Mouse (Mus musculus): ENCODE data around the gene Cers2.

The Cers2 gene

DNA sequence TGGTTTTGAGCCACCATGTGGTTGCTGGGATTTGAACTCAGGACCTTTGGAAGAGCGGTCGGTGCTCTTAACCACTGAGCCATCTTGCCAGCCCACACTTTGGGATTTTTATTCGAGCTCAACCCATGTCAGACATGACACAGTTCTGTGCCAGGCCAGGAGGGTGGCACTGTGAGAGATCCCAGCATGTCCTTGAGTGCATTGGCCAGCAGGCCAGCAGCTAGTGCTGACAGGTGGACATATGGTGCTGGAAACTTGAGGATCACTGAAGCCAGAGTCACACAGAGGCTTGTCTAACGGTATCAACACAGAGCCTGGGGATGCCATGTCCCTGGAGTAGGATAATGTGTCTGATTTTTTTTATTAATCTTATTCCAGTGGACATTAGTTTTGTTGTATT is 25.2 kb upstream of the Cers2 start:
- no peak for DNase-seq (ENCODE audit: low spot score in 2 of 2)

DNA sequence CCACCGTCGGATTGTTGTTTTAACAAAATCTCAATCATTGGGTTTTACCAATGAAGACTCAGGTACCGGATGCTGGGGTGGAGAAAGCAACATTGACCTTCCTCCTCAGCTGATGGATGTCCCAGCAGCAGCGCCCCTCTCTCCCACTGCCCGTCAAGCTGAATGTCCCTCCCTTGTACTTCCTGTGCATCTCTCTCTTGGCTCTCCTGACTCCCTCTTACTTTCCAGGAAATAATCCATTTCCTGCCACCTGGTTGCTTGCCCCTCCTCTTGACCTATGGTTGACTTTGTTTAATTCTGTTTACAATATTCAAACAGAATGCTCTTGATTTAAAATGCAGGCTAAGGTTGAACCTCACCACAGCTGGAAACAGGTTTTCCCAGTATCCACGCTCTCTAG is 24.4 kb upstream of the Cers2 start:
- no peak for DNase-seq (ENCODE audit: low spot score in 2 of 2)

- DNase-seq (ENCODE audit: low spot score in 2 of 2) = no peak
Measured at GRCm38 (mm10) chr3:95291041-95291440, 23.6 kb upstream of the Cers2 start.

- no peak for DNase-seq (ENCODE audit: low spot score in 2 of 2)
Measured at GRCm38 (mm10) chr3:95292899-95293298, 21.7 kb upstream of the Cers2 start.

DNA sequence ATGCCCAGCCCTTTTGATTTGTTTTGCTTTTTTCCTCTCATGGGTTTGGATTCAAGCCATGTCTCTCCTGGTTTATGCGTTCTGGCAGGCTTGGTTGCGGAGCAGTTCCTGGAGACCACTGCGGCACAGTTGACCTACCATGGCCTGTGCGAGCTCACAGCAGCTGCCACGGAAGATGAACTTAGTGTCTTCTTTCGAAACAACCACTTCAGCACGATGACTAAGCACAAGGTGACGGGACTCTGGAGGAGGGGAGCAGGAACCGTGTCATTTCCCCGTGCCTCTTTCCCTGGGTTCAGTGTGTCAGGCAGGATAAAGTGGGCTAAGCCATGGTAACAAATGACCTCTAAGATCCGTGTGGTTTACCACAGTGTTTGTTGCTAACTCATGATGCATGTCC is 21.1 kb upstream of the Cers2 start:
- DNase-seq (ENCODE audit: low spot score in 2 of 2) = peak in 1 of 2 experiments; percentile 40

DNA sequence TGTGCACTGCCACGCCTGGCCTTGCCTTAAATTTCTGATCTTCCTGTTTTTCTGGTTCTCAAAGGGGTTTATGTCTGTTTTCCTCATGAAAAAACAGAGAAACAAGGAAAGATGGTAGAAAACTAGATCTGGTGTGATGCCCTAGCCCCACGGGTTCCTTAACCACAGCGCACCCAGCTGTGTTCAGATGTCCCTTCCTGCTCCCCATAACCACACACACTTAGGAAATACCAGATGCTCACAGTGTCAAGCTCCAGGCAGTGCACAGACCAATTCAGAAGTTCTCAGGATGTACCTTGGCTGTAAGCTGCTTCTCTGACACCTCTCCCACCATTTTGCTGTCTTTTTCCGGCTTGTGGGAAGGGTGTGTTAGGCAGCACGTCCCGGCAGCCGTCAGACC is 20.3 kb upstream of the Cers2 start:
- DNase-seq (ENCODE audit: low spot score in 2 of 2) = no peak

GRCm38 (mm10) chr3:95294718-95295117 is 19.9 kb upstream of the Cers2 start:
- no peak for DNase-seq (ENCODE audit: low spot score in 2 of 2)

DNA sequence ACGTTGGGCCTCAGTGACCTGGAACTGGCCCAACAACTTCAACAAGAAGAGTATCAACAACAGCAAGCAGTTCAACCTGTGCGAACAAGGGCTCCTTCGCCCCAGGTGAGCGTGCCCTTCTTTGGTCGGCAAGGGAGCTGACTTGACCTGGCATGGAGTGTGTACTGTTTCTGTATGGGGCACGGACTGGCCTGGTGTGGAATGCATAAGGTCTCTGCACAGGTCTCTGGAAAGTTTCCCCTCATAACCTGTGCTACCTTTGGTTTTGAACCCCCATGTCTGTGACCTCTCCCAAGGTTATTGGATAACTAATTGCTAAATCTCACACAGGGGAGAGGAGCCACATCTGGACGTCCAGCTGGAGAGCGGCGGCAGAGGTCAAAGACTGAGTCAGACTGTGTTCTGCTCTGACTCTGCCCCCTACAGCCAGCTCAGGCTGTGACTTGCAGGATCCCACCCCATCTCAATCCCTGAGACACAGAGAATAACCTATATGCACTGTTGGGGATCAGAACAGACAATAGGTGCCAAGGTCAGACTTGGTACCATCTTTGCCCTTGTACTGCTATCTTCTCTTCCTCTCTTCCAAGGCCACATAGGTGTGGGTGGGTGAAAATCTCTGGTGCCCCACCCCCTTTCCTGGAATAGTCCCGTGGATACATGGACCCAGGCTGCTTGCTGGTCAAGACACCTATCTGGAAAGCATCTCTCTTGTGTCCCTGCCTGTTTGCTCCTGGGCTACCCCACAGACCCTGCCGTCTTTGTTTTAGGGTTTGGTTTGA is 19.1 kb upstream of the Cers2 start:
- DNase-seq (ENCODE audit: low spot score in 2 of 2) = no peak

- no peak for DNase-seq (ENCODE audit: low spot score in 2 of 2)
Measured at GRCm38 (mm10) chr3:95296103-95296469, 18.5 kb upstream of the Cers2 start.

DNA sequence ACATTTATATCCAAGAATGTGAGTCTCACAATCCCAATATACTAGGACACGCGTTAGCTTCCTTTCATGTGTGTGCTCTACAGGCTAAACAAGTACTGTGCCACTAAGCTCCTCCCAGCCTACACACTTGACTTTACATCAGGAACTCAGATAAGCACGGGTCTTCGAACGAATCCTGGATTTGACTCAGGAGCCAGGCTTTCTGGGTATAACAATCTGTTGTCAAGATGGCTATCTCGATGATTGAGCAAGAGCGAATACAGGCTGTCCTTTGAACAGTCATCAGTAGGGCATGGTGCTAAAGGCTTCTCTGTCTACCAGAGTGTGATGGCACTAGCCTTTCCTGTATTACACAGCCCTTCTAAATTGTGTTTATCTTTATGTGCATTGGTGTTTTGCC is 16.6 kb upstream of the Cers2 start:
- no peak for DNase-seq (ENCODE audit: low spot score in 2 of 2)

DNA sequence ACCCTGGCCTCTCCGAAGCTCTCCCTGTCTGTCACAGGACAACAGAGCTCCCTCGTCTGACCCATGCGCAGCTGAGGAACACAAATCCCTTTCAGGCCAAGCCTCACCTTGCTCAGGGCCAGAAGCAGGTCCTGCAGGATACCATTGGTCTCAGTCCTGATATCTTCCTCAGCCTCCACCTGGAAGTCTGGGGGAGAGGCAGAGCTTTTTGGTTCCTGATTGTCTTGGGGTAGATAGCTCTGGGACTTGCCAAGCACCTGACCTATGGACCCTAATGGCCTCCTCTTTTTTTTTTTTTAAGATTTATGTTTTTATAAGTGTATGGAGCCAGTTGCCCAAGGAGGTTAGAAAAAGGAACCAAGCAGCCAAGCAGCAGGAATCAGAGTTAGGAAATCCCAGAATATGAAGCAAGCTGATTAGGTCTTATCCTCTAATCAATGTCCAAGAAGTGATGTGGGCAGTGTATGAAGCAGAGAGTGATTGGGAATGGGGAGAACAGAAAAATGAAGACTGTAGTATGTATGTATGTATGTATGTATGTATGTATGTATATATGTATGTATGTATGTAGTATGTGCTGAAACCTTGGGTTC is 13.3 kb upstream of the Cers2 start:
- DNase-seq (ENCODE audit: low spot score in 2 of 2) = no peak

DNA sequence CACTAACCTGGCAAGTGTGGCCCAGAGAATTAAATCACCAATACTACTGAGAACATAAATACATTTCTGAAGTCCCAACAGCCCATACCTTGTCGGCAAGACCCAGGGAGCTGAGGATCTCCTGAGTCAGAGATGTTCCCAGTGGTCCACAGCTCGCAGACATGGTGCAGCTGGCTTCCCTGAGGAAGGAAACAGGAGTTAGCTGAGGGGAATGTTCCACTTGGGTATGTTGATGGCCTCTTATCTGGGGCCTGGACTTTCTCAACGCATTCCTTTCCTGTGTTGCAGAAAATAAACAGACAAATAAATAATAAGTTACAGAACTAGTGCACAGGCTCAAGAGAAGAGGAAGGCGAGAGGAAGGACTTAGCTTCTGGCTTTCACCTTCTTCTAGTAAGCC is 8.3 kb upstream of the Cers2 start:
- no peak for DNase-seq (ENCODE audit: low spot score in 2 of 2)

GRCm38 (mm10) chr3:95307100-95307499 is 7.5 kb upstream of the Cers2 start, which contains the start of gene Anxa9:
TSS of gene Anxa9 (minus strand) at chr3:95307176.
- no peak for DNase-seq (ENCODE audit: low spot score in 2 of 2)

- no peak for DNase-seq (ENCODE audit: low spot score in 2 of 2)
Measured at GRCm38 (mm10) chr3:95310496-95310895, 4.1 kb upstream of the Cers2 start.

DNA sequence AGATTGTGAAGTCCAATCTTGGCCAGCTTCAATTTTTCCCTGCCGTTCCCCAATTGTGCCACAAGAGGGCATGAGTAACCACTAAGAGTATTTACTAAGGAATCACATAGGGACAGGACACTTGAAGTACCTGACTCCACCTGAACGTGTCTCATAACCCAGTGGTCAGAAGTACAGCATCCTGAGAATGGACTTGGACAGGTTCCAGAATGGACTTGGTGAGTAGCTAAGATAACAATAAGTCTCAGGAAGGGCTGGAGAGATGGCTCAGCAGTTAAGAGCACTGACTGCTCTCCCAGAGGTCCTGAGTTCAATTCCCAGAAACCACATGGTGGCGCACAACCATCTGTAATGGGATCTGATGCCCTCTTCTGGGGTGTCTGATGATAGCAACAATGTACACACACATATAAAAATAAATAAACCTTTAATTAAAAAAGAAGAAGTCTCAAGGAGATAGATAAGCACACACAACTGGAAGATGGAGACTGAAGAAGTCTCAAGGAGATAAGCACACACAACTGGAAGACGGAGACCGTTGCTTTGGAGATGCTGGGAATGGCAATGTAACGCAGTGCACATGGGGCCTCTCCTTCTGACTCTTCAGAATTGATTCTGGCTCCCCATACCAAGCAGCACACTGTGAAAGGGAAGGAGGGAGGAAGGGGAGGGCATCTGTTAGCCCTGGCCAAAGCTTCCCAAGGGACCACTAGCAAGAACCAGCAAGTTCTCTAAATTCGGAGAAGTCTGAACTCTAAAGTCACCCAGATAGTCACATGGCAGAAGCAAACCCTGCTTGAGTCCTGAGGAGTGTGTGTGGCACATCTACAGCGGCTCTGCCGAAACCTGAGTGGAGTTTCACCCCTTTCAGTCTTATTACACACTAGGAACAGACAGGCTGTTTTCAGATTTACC is 3.4 kb upstream of the Cers2 start:
- DNase-seq (ENCODE audit: low spot score in 2 of 2) = peak; percentile 43 to 66

DNA sequence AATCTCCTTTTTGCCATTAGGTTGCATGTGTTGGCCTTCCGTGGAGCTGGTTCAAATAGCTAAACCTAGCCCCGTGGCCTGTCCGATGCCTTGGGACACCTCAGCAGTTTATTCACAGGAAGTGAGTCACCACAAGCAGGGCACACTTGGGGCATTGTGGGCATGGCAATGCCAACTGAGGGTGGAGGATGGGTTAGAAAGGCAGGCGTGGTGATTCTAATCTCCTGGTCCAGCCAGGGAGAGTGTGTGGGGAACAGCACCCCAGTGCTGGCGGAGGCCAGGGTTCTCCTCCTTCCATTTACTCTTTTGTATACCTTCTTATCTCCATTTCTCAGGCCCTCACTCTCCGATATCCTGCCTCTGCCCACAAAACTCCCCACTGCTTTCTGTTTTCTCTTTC is 2.0 kb upstream of the Cers2 start:
- peak; percentile 57 to 68 for DNase-seq (ENCODE audit: low spot score in 2 of 2)

- DNase-seq (ENCODE audit: low spot score in 2 of 2) = no peak
Measured at GRCm38 (mm10) chr3:95313476-95313875, 1.1 kb upstream of the Cers2 start.

- DNase-seq (ENCODE audit: low spot score in 2 of 2) = no peak
Measured at GRCm38 (mm10) chr3:95314075-95314474, 516 bp upstream of the Cers2 start.

DNA sequence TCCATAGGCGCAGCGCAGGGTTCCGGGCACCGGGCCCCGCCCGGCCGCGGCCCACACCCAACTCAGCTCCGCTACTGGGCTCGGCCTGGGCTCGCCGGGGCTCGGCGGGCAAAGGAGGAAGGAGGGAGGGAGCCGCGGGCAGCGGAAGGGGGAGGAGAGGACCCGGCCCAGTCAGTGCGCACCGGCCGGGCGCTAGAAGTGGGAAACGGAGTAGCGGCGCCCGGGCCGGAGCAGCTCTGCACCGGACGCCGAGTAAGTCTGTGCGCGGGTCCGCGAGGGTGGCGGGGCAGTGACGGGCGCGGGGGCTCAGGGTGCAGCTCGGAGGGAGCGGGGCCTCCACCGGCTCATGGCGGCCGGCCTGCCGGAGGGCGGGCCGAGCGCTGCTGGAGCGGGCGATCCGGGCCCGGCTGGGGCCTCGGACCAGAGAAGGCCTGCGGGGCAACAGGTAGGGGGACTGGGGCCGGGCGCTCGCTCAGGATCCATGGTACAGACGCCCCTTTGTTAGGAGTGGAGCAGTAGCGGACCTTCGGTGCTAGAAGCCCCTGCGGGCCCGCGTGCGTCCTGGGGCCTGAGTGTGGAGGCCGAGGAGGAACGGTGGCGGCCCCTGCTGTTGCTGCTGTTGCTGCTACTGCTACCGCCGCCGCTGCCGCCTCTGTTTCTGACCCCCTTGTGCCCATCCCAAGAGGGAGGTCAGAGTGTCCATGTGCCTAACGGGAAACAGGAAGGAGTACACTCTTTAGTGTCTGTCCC is 678 bp downstream of the Cers2 start:
- peak; percentile 94 for DNase-seq (ENCODE audit: low spot score in 2 of 2)

DNA sequence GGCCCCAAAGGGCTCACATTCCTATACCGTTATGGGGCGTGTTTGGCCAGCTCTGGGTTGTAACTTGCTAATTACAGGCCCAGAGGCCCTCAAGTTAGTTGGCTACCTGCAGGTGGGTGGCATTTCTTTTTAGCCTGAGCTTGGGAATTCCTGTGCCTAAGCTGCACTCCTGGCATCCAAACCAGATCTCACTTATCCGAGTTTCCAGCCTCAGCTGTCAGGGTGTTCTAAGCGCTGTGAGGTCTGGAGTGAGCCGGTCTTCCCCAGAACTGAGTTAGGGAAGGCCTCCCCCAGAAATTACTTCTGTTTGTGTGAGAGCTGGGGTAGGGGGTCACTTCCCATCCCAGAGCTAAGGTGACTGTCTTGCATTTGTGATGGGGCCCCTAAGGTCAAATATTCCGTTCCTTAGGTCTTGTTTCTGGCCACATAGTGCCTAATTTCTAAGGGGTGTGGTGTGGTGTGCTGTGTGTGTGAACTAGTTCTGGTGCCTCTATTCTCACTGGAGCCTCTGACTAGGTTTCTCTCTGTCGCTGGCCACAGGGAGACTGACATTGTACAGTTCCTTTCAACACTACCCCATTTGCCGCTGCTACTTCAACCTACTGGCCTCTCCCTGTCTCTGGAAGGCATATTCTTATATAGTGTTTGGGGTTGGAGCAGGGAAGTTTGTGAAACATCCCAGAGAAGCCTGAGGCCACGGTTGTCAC is 1.4 kb downstream of the Cers2 start:
- DNase-seq (ENCODE audit: low spot score in 2 of 2) = no peak

DNA sequence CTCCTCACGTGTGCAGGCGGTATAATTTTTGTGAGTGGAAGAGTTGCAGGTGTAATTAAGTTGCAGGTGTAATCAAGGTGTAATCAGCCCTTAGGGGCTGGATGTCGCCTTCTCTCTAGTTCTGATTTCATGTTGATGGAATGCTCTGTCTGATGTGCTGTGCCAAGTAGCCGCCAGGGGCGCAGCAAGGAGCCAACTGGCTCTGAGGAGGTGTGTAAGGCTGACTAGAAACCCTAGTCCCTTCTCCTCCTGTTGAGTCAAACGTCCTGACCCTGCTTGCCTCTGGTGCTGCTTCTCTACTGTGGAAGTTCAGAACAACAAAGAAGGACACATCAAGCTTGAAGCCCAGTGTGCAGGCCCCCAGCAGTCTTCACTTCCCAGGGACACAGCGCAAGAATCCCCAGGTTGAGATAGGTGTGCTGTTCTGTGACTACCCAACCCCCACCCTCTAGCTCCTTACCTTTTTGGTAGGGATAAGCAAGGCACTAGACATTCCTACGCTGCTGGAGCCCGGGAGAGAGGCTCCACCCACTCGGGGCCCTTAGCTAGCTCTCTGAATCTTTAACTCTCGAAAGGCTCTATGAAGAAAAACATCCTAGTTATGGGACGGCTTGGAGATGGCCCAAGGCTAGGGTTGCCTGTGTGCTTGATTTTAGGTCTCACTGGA is 3.0 kb downstream of the Cers2 start:
- peak; percentile 47 to 65 for DNase-seq (ENCODE audit: low spot score in 2 of 2)
